Mouse (Mus musculus) layer of hippocampus, postnatal 36 days (tissue): ENCODE measurements around the gene Rapgefl1. TPM values are rescaled to one million over a fixed set of nuclear protein-coding genes. Genes with fewer than 3 reads are reported as not detected.
"Not testable (repeated sequence)": the region's sequence is repeated elsewhere in the genome, so short reads cannot be mapped to it uniquely, and the experiment has no call there.

Experiments
- DNase-seq, 2 experiments: peaks; one replicate each; pipeline ENCODE4 v3.0.0; 2022
- total RNA-seq, 2 experiments: library from RNA; stranded (reverse); gene quantifications; 2 replicates each; pipeline ENCODE4 v1.2.3; 2021

Gene Rapgefl1
- total RNA-seq, 2 experiments from 2014 or later, result 204 to 218 TPM

- DNase-seq, result no peak
These were observed 19.8 kb upstream of the Rapgefl1 start for GRCm38 (mm10) chr11:98816706-98817239.

GRCm38 (mm10) chr11:98820968-98821367 lies 15.6 kb upstream of the Rapgefl1 start:
- no peak for DNase-seq

- not testable (repeated sequence) for DNase-seq
These were observed 10.5 kb upstream of the Rapgefl1 start for GRCm38 (mm10) chr11:98826071-98826470.

- no peak for DNase-seq
These were observed 8.7 kb upstream of the Rapgefl1 start for GRCm38 (mm10) chr11:98827877-98828276.

GRCm38 (mm10) chr11:98829091-98829775 lies 7.4 kb upstream of the Rapgefl1 start:
- DNase-seq, result no peak

GRCm38 (mm10) chr11:98829875-98830274 lies 6.7 kb upstream of the Rapgefl1 start:
- no peak for DNase-seq

- no peak for DNase-seq
These were observed 1.3 kb upstream of the Rapgefl1 start for GRCm38 (mm10) chr11:98835296-98835695.

- no peak for DNase-seq
These were observed 860 bp upstream of the Rapgefl1 start for GRCm38 (mm10) chr11:98835725-98836124.

- DNase-seq, result no peak
These were observed 457 bp upstream of the Rapgefl1 start for GRCm38 (mm10) chr11:98836128-98836527.

GRCm38 (mm10) chr11:98837231-98837704 lies 683 bp downstream of the Rapgefl1 start:
- no peak for DNase-seq

GRCm38 (mm10) chr11:98837917-98838316 lies 1.3 kb downstream of the Rapgefl1 start:
- DNase-seq, result no peak

GRCm38 (mm10) chr11:98838512-98838911 lies 1.9 kb downstream of the Rapgefl1 start:
- DNase-seq, result peak; percentile 71 to 79

GRCm38 (mm10) chr11:98839402-98839801 lies 2.8 kb downstream of the Rapgefl1 start:
- no peak for DNase-seq

GRCm38 (mm10) chr11:98839897-98840296 lies 3.3 kb downstream of the Rapgefl1 start:
- DNase-seq, result no peak

GRCm38 (mm10) chr11:98846016-98846415 lies 9.4 kb downstream of the Rapgefl1 start:
- DNase-seq, result no peak

- no peak for DNase-seq
These were observed 10.4 kb downstream of the Rapgefl1 start for GRCm38 (mm10) chr11:98846865-98847604.

GRCm38 (mm10) chr11:98849196-98849894 lies 12.8 kb downstream of the Rapgefl1 start:
- no peak for DNase-seq

- peak in 1 of 2 experiments; percentile 65 for DNase-seq
These were observed 13.8 kb downstream of the Rapgefl1 start for GRCm38 (mm10) chr11:98850100-98851093.

- no peak for DNase-seq
These were observed 17.5 kb downstream of the Rapgefl1 start for GRCm38 (mm10) chr11:98854116-98854515.

- DNase-seq, result no peak
These were observed 18.1 kb downstream of the Rapgefl1 start for GRCm38 (mm10) chr11:98854659-98855058.
